Mouse (Mus musculus) kidney, adult 9 months (tissue): ENCODE data around the gene Zrsr1.

ENCODE experiments used
- DNase-seq: peaks from one replicate; pipeline ENCODE4 v3.0.0; 2022

Gene Zrsr1

DNA sequence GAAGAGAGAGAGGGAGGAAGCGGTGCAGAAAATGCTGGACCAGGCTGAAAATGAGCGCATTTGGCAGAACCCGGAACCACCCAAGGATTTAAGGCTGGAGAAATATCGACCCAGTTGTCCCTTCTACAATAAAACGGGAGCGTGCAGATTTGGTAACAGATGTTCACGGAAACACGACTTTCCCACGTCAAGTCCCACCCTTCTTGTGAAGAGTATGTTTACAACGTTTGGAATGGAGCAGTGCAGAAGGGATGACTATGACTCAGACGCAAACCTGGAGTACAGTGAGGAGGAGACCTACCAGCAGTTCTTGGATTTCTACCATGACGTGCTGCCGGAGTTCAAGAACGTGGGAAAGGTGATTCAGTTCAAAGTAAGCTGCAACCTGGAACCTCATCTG lies 1.8 kb downstream of the Zrsr1 start:
- no peak for DNase-seq

DNA sequence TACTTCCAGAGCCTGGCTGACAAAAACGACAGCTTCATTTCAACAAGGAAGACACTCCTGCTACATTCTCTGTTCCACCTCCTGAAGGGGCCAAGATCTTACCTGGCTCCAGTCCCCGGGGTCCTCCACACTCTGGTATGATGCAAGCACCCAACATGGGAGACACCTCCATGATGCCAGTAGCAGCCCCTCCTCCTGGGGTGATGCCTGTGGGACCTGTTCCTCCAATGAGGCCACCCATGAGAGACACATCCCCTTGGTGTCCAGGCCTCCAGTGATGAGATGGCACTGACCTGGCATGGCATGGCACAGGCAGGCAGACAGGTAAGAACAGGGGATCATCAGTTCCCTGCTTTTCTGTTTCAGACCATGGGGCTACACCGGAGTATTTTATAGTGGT lies 6.4 kb downstream of the Zrsr1 start:
- DNase-seq: no peak

- no peak for DNase-seq
Measured at GRCm38 (mm10) chr11:22978711-22979110, 6.9 kb downstream of the Zrsr1 start.

GRCm38 (mm10) chr11:22979221-22979620 lies 7.4 kb downstream of the Zrsr1 start:
- no peak for DNase-seq

DNA sequence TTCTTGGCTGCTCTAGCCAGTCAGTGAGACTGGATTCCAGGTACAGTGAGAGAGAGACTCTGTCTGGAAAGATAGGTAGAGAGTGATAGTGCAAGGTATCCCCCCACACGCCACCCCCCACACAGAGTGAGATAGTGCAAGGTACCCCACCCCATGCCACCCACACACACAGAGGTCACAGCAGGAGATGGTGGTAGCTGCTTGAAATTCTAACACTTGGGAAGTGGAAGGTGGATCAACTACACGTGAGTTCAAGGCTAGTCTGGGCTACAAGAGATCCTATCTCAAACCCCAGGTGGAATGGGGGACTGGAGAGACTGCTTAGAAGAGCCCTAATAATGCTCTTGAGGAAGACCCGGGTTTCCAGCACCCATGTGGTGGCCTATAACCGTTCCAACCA lies 9.2 kb downstream of the Zrsr1 start:
- no peak for DNase-seq

GRCm38 (mm10) chr11:22981543-22981950 lies 9.7 kb downstream of the Zrsr1 start:
- no peak for DNase-seq

- peak; percentile 96 for DNase-seq
Measured at GRCm38 (mm10) chr11:22981984-22982757, 10.4 kb downstream of the Zrsr1 start, which contains the start of the genes Gm28048 and Commd1. TSS of gene Gm28048 (minus strand) at chr11:22982090. TSS of gene Commd1 (minus strand) at chr11:22982382.

DNA sequence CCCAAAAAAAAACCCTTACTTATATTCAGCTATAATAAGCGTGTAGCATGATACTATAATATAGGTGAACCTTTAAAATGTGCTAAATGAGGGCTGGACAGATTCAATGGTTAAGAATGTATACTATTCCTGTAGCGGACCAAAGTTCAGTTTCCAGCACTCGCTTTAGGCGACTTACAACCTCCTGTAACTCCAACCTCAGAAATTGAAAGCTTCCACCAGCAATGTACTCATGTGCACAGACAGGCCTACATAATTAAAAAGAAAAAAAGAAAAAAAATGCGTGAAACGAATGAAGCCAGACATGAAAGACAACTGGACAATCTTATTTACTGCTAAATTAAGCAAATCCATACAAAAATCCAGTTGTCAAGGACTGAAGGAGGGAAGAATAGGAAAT lies 11.0 kb downstream of the Zrsr1 start:
- DNase-seq: no peak

GRCm38 (mm10) chr11:22985510-22985909 lies 13.7 kb downstream of the Zrsr1 start:
- no peak for DNase-seq

- peak; percentile 80 for DNase-seq
Measured at GRCm38 (mm10) chr11:22987357-22987756, 15.6 kb downstream of the Zrsr1 start.

- no peak for DNase-seq
Measured at GRCm38 (mm10) chr11:22989786-22990185, 18.0 kb downstream of the Zrsr1 start.

DNA sequence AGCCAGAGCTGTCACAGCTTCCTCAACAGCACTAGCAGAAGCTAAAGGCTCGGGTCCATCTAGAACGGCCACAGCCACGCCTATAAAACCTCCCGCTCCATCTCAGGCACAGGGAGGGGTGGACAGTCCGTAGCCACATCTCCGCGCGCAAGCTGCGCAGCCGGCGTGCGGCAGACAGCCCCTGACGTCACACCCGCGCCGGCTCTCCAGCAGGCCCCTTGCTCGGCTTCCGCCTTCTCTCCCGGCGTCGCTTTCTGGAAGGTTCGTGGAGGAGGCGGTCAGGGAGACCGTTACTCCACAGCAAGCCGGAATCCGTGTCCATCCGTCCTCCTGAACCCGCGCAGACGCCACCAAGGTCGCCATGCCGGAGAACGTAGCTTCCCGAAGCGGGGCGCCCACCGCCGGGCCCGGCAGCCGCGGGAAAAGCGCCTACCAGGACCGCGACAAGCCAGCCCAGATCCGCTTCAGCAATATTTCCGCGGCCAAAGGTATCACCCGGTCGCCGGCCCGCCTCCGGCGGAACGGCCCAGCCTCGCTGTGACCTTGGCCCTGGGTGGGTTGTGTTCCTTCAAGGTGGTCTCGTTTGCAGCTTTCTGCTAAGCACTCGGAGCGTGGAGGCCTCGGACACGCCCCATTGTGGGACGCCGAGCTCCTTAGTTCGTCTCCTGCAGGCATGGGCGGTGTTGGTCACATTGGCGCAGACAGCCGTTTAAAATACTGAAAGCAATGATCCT lies 18.8 kb downstream of the Zrsr1 start, which contains the start of gene Cct4:
Gene Cct4, plus strand, starts transcription at position 127 of the 734 bp plus-strand sequence.
- DNase-seq: peak; percentile 94

GRCm38 (mm10) chr11:22991218-22991835 lies 19.5 kb downstream of the Zrsr1 start:
- no peak for DNase-seq

GRCm38 (mm10) chr11:22994271-22994670 lies 22.5 kb downstream of the Zrsr1 start:
- no peak for DNase-seq

- no peak for DNase-seq
Measured at GRCm38 (mm10) chr11:22995461-22995860, 23.7 kb downstream of the Zrsr1 start.

DNA sequence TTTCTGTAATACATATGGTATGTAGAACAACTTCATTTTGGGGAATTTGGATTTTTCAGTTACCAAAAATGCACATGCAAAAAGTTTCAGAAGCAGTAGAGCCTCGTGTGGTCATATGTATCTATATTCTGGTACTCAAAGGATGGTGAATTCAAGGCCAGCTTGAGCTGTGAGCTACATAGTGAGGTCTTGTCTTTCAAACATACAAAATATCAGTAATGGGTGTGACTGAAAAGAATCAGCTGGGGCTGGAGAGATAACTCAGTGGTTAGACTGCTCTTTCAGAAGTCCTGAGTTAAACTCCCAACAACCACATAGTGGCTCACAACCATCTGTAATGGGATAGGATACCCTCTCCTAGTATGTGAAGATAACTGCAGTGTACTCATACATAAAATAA lies 26.5 kb downstream of the Zrsr1 start:
- no peak for DNase-seq

DNA sequence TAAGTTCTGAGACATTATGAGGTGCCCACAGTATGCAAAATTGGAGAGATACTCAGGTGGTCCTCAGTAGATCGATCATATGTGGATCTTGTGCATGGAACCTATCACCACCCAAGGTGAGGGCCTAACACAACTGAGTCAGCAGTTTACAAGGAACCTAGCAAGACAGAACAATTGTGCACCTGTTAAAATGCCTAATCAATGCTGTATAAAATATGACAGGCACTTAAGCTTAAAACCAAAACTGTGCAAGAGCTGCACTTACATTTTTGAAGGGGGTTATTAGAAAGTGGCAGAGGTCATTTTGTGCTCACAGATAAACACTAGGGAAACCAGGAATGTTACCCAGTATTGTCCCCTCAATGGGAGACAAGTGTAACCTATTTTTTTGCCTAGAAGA lies 33.5 kb downstream of the Zrsr1 start:
- no peak for DNase-seq

GRCm38 (mm10) chr11:23007166-23007480 lies 35.3 kb downstream of the Zrsr1 start:
- DNase-seq: no peak

DNA sequence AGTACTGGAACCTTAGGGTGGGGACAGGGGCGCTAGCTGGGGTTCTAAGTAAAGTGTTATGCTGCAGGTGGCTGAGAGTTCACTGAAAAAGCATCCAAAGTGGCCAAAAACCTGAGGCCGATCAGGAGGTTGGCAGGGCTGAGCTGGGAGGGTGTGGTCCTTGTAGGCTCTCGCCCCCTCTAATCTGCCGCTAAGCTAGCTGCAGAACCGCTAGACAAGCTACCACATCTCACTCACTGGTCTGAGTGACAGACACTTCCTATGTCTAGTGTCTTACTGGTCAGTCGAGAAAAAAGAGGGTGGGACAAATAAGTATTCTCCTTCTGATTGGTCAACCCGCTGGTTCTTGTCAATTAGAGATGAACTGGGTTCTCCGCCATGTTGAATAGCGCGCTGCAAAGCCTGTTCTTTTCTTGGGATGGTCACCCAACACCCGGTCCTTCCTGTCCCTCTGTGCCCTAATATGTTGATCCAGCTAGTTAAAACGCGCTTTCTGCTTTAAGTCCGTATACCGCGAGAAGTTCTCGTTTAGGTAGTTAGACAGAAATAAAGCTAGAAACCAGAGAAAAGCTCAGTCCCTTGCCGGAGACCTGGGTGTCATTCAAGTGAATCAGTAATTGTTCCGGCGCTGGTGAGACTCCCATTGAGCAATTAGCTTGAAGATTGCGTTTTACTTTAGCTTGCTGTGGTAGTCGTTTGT lies 35.8 kb downstream of the Zrsr1 start, which contains the start of gene Fam161a:
Gene Fam161a, plus strand, starts transcription at position 51 of the 700 bp plus-strand sequence.
- DNase-seq: peak; percentile 96

- peak; percentile 87 for DNase-seq
Measured at GRCm38 (mm10) chr11:23008181-23008823, 36.5 kb downstream of the Zrsr1 start.

GRCm38 (mm10) chr11:23008824-23009200 lies 37.0 kb downstream of the Zrsr1 start:
- DNase-seq: no peak

DNA sequence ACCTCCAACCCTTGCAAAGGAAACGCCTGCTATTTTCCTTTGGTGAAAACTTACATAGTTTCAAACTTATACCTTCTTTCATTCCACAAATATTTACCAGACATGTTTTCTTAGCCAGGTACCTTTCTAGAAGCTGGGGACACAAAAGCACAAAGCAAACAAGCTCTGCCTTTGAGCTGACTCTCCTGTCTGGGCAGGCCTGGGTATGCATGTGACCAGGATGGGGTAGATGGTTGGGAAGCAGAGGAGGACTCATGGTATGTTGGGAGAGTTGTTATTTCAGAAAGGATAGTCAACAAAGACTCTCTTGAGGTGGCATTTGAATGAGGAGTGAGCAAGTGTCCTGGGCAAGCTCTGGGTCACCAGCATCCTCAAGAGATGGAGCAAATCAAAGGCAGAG lies 41.3 kb downstream of the Zrsr1 start:
- DNase-seq: no peak
